Mouse (Mus musculus) spleen, adult 18-20 months (tissue): Measurements from ENCODE around the gene Gdf1.

Experiments
- DNase-seq, 2 experiments: peaks; one replicate each; pipeline ENCODE4 v3.0.0; 2022; ENCODE audit warnings: mixed read lengths in 2 of 2

The Gdf1 gene

DNA sequence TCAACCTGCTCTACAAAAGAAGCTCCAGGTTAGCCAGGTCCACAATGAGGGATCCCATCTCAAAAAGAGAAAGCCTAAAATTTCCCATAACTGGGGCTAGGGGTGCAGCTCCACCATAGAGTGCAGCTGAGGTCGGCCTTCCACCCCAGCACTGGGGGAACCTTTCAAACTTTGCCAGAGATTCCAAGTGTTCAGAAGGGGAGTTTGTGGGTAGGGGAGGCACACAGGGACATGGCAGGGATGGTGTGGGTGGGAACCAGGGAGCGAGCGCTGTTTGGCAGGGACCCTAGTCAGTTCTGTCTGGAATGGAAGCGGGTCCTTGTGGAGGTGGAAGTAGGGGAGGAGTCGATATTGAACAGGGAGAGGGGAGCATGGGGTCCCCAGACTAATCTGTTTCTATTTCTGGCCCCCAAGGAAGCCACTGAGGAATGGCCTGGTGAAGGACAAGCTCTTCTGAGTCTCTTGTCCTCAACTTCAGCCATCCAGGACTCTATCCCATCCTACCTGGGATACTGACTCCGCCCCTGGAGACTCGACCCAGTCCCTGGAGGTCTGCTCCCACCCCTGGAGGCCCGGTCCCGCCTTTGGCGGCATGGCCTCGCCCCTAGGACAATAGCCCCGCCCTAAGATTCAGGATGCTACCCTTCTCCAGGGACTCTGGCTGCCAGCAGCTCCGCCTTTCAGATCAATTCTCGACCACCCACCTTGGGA lies at the start of gene Gdf1:
Gene Gdf1 (plus strand): TSS at position 694 of the 711 bp plus-strand sequence.
- DNase-seq = no peak

DNA sequence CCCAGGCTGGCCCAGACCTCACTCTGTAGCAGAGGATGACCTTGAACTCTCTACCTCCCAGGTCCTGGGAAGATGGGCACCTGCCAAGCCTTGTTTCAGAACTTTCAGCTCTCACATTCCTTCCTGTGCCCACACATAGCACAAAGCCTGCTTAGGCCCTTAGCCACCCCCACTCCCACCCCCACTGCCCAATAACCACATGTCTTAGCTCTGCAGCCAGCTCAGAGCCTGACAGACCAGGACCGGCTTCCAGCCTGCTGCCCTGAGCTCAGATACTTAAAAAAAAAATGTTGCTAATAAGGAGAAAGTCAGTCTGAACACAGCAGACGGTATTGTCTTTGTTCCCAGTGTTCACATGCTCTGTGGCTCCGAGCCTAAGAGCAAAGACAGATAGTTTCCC lies 48.6 kb upstream of the Gdf1 start:
- no peak for DNase-seq

DNA sequence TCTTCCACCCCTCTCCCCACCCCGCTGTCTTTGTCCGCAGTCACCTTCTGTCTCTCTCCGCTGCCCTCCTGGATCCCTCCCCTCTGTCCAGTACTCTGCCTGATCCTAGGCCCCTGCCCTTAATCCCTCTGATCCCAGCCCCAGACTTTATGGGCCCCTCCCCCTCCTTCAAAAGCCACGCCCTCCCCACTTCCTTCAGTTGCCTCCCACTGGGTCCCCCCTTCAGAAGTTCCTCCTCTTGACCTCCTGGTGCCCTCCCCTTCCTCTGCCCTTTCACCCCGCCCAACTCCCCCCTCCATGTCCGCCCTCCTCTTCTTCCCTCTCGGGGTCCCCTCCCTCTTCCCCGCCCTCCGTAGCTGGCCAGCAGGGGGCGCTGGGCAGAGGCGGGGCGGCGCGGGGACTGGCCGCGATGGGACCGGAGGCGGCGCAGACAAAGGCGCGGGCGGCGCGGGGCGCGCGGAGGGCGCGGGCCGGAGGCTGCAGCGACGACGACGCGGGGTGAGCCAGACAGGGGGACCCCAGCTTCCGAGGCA lies 46.9 kb upstream of the Gdf1 start, which contains the start of gene Homer3:
Gene Homer3 (plus strand): TSS at position 225 of the 533 bp plus-strand sequence.
- peak; percentile 89 to 90 for DNase-seq

DNA sequence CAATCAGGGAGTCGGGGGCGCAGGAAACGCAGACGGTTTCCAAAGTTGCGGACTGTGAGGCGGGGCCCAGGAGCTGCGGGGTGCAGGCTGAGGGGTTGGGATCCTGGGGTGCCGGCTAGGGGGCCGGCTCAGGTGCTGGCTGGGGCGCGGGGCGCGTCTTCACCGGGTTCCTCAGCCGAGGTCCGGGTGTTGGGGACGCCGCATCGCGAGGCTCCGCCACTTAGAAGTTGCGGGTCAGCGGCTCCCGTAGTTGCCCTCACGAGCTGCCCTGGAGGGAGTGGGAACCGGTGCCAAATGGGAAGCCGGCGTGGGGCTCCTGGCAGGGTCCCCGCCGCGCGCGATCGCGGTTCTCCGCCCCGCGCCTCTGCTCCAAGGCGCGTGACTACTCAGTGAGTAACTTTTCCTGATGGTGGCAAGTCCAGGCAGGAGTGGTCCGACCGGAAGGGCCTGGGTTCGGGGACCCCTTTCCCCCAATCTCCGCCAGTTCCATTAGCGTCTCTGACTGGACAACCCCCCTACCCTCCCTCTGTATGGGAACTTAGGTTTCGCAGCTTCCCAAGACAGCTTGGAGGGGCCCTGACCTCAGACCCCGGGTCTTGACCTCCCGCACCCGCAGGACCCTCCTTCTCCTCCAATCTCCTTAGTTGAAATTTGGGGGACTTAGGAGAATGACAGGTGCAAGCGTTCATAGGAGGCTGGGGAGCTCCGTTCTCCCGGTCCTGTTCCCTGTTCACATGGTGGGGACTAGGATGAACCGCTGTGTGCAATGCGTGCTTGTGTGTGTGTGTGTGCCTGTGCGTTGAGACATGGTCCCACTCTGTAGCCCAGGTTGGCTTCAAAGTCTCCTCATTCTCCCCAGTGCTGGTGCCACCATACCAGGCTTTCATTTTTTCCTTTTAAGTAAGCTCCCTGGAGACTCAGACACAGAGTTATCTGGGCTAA lies 46.2 kb upstream of the Gdf1 start:
- no peak for DNase-seq

DNA sequence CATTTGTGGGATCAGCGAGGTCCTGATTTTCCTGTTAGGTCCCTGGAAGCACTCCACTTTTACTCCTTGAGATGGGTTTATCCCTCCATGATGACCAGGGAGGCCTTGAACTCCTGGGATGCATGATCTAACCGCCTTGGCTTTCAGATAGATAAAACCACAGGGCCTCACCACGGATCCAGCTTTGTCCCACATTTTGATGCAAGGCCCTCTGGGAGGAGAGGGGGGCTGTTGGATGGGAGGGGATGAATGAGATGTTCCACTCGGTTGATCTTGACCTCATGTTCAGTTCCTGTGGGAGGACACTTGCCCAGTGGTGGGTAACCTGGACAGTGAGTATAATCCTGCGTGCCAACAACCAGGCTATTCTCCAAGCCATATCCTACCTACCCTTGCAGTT lies 45.2 kb upstream of the Gdf1 start:
- no peak for DNase-seq

DNA sequence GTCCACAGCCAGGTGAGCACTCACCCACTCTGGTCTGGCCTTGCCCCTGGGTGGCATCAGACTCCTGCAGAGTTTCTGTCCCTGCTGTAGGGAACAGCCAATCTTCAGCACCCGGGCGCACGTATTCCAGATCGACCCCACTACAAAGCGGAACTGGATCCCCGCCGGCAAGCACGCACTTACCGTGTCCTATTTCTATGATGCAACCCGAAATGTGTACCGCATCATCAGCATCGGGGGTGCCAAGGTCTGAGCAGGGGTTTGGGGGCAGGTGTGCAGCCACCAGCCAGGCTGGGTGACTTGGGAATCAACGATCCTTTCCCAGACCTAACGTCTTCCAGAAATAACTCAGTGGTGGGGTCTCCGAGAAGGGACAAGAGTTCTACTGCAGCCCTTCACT lies 44.3 kb upstream of the Gdf1 start:
- no peak for DNase-seq

DNA sequence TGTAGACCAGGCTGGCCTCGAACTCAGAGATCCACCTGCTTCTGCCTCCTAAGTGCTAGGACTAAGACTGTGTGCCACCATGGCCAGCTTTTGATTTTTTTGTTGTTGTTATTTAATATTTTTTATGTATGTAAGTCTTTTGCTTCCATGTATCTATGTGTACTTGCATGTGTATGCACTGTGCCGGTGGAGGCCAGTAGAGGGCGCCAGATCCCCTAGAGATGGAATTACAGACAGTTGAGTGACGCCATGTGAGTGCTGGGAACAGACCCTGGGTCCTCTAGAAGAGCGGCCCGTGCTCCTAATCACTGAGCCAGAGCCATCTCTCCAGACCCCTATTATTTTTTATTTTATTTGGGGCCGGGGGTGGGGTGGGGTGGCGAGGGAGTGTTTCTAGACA lies 42.9 kb upstream of the Gdf1 start:
- peak in 1 of 2 experiments; percentile 19 for DNase-seq

DNA sequence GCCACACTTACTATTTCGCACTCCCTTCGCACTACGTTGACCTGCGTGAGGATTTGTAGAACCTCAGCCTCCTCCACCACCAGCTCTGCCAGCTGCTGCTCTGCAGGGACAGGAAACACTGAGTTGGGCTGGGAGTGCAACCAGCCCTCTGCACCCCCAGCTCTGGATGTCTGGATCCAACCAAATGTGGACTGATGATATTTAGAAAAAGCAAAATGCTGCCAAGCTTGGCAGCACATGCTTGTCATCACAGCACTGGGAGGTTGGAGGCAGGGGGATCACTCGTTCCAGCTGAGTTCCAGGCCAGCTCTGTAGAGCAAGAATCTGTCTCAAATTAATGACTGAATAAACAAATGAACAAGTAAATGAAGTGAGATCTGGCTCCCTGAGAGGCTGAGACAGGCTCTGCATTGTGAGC lies 35.6 kb upstream of the Gdf1 start:
- DNase-seq = no peak

DNA sequence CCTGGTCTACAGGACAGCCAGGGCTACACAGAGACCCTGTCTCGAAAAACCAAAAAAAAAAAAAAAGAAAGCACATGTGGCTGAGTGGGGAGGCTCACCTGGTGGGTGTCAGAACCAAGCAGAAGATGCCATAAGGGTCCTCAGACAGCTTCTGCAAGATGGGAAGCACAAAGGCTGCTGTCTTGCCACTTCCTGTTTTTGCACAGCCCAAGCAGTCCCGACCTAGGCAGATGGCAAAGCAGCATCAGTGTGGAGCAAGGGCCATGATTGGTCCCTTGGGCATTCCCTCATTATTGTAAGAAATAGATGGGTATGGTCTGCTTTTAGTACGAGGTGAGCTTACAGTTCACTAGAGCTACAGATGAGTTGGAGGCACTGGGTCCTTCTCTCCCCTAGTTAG lies 28.7 kb upstream of the Gdf1 start:
- DNase-seq = no peak

DNA sequence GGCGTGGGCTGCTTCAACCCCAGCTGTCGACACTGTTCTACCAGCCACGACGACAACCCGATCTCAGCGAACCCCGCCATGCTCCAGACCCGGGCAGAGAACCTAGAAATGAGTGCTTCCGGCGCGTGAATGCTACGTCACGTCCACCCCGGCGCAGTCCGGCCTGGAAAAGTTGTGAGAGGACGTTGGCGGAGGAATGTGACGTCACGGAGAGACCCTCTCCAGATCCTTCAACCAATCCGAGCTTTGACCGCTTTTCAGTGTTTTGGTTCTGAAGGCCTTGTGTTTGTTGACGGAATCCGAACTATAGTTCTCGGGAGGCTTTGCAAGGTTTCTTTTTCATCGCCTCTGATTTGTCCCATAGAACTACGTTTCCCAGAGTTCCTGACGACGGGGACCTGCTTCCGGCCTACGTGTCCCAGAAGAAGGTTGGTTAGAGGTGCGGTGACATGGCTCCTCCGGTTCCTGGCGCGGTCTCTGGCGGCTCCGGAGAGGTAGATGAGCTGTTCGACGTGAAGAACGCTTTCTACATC lies 27.2 kb upstream of the Gdf1 start, which contains the start of the genes Ddx49 and Cope:
Gene Ddx49 (minus strand): TSS at position 132 of the 533 bp plus-strand sequence.
Gene Cope (plus strand): TSS at position 161 of the 533 bp plus-strand sequence.
- peak; percentile 85 to 90 for DNase-seq

DNA sequence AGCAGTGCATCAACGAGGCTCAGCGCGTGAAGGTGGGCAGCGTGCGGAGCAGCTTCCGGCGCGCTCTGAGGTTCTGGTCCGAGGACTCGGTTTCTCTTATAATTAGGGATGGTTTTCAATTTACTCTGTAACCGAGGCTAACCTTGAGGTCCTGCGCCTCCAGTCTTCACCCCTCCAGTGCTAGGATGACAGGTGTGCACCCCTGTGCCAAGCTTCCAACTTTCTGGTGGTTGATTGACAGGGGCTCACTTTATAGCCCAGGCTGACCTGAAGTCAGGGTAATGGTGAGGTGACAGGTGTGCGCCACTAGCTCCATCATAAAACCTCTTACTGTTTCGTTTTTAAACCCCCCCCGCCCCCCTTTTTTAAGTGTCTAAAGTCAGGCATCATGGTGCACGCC lies 26.7 kb upstream of the Gdf1 start:
- no peak for DNase-seq

DNA sequence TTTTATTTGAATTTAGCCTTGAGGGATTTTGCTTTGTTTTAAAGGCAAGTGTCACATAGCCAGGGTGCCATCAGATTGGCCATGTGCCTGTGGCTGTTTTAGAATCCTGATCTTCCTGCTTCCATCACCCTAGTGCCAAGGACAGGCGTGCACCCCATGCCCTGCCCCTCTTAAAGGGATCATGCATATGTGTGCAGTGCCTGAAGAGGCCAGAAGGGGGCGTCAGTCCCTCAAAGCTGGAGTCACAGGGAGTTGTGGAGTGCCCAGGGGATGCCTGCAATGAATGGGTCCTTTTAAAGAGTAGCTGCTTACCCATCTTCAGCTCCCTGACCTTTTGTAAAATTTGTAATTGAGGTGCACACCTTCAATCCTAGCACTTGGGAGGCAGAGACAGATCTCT lies 20.3 kb upstream of the Gdf1 start:
- DNase-seq = no peak

DNA sequence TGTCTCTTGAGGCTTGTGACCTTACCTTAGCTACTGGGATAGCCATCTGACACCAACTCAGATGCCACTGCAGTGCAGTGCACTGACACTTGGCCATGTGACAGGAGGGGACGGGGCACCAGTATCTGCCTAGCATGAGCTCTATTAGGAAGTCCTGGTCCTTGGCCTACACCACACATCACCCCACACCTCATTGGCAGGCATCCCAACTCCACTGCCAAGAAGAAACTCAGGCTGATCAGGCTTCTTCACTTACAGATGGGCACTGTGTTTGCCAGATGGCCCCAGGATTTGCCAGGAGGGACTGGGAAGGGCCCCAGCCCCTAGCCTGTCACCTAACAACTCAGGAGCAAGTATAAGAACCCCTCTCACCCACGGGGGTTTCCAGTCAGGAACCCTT lies 16.2 kb upstream of the Gdf1 start:
- no peak for DNase-seq

DNA sequence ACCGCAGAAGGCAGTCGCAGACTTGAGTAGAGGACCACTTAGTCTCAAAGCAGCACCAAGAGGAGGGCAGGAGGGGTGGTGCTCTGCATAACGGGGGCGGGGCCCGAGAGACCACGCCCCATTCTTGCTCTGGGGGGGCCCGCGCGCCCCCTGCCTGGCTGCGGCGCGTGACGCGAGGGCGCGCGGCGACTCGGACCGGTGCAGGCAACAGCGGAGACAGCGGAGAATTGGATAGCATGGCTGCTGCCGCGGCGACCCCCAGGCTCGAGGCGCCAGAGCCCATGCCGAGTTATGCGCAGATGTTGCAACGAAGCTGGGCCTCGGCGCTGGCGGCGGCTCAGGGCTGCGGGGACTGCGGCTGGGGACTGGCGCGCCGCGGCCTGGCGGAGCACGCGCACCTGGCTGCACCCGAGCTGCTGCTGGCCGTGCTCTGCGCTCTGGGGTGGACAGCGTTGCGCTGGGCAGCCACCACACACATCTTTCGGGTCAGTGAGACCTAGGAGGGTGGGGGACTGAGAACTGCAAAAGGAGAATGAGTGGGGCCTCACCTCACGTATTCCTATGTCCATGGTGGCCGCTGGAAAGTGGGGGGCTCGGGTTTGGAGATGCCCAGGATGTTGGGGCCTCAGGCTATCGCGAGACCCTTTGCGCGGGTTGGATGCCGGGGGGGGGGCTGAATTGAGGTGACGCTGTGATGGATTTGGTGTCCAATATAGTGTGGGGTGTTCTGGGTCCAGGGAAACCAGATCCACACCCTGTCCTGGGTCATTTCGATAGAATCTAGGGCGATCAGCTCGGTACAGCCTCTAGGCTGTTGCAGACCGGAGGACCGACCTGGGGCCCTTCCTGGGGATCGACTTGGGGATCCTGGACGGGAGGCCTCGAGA lies 13.8 kb upstream of the Gdf1 start, which contains the start of gene Cers1:
Gene Cers1 (plus strand): TSS at position 152 of the 887 bp plus-strand sequence.
- DNase-seq = peak in 1 of 2 experiments; percentile 34

DNA sequence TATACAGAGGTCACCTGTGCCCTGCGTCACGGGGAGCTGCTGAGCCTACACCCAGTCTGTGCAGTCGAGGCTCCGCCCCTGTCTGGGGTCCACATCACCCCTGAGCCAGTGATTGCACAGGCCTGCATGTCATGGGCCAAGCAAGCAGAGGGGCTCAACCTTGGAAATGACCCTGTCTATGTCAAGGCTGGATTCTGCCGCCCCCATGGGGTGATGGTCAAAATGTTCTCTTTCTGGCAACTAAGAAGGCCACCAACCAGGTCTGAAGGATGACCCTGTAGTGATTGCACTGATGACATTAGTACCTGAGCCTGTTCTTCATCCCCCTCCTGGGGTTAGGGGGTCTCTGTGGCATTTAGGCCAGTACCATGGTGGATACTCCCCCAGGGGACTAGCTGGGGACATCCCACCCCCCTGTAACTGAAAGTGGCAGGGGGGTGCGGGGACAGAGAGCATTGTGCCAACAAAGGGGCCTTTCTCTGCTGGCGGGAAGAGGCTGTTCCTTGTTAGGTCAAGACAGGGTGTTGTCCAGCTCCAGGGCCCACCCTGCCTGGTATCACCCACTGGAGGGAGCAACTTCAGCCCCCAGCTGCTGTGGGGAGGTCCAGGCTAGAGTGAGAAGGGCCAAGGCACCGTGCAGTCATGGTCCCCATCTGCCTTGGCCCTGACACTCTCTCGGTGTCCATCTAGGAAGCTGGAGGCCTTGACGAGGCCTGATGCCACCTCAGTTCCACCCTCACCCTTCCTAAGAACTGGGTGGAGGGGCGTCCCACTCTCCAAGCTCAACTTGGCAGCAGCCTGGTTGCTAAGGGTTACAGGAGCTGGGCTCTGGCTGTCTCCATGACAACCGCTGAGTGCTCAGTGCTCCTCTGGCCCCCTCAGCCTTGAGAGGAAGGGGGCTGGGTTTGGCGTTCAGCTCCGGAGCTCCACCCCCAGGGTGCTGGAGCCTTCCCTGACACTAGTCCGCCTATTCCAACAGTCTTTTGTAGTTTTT lies 12.8 kb upstream of the Gdf1 start:
- no peak for DNase-seq

DNA sequence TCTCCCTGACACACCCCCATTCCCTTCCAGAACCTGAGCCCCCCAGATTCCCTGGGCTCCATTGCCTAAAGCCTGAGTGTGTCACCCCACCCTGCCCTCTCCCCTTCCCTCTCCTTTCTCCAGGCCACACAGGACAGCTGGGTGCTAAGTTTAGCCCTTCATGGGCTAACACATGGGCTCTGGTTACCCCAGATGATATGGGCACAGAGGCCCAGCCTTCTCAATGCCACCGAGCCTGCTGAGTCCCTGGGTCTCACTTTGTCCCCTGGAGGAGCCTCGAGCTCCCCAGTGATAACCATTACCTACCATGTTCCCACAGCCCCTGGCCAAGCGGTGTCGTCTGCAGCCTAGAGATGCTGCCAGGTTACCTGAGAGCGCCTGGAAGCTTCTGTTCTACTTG lies 11.7 kb upstream of the Gdf1 start:
- no peak for DNase-seq

DNA sequence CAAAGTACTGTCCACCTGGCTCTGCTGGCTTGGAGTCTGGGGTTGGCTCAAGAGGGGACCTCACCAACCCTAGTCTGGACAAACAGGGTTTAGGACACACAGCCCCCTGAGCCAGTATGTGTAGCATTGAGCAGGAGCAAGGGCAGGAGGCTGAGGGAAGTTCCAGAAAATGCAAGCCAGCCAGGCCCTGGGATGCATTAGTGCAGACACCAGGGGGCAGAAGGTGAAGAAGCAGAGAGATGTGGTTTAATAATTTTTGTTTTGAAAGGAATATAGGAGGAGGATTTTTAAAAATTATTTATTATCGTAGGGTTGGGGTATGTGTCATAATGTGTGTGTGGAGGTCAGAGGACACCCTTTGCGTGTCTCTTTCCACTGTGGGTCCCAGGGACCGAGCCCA lies 5.9 kb upstream of the Gdf1 start:
- no peak for DNase-seq

DNA sequence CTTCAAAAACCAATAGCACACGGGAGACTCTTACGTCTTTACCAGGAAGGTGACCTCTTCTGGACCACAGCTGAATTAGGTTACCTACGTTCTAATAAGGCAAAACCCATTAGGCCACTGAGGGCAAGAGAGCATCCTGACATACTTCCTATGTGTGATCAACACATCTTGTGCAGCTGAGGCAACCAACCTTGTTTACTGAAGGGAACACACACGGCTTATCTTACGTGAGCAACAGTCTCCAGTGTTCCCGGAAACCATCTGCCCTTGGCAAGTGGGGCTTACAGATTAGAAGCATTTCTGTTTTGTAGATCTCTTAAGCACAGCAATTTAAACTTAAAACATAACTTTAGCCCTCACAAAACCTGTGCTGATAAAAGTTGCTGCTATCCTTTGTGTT lies 2.1 kb upstream of the Gdf1 start:
- no peak for DNase-seq

DNA sequence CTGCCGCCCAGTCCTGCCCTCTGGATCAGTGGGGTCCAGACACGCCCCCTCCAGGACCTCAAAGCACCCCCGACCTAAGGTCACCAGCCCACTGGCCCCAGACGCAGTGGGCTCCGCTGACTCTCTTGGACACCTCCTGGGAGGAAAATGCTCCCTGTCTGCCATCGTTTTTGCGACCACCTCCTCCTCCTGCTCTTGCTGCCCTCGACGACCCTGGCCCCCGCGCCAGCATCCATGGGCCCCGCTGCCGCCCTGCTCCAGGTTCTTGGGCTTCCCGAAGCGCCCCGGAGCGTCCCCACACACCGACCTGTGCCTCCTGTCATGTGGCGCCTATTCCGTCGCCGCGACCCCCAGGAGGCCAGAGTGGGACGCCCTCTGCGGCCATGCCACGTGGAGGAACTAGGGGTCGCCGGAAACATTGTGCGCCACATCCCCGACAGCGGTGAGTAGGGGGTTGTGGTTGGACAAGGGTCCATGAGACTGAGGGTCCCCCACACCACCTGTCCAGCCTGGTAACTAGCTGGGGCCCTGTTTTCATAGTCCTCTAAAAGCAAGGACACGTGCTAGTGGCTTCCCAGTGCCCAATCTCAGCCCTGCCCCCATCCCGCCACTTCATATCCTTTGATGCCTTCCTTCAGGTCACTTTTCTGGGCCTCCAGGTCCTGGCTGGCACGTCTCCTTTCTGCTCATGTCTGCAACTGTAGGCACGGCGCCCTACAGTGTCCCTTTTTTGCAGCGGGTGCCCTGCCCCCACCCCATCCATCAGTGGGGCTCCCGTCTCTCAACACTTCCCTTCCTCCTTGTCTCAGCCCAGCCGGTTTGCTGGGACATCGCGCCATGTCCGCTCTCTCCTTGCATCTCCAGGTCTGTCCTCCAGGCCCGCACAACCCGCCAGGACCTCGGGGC lies 471 bp downstream of the Gdf1 start:
- no peak for DNase-seq
